Mouse (Mus musculus) forebrain, embryonic 10.5 days (tissue): Measurements from ENCODE around the gene Vmn2r61. TPM values are rescaled to one million over a fixed set of nuclear protein-coding genes. Genes with fewer than 3 reads are reported as not detected.

Source experiments
- DNase-seq: peaks from one replicate; pipeline ENCODE4 v3.0.0-alpha.2; 2017; ENCODE audit warnings: low spot score; ENCODE audit errors: extremely low spot score
- H3K27ac ChIP-seq: fragments of 300-500 bp; sonication (generic); 2 replicates; pipeline ENCODE4 v1.5.1; 2016; ENCODE audit warnings: mild to moderate bottlenecking
- H3K27me3 ChIP-seq: fragments of 300-500 bp; sonication (generic); 2 replicates; pipeline ENCODE4 v1.6.1; 2016; ENCODE audit warnings: mild to moderate bottlenecking; ENCODE audit not compliant: poor library complexity, severe bottlenecking
- H3K36me3 ChIP-seq: fragments of 300-500 bp; sonication (generic); replicated peaks from 2 replicates; pipeline ENCODE4 v1.6.1; 2016; ENCODE audit warnings: mild to moderate bottlenecking, moderate library complexity
- H3K4me1 ChIP-seq: fragments of 300-500 bp; sonication (generic); 2 replicates; pipeline ENCODE4 v1.6.1; 2016
- H3K4me3 ChIP-seq: fragments of 300-500 bp; sonication (generic); 2 replicates; pipeline ENCODE4 v1.5.1; 2016; ENCODE audit warnings: mild to moderate bottlenecking, moderate library complexity
- H3K9me3 ChIP-seq: fragments of 300-500 bp; sonication (generic); 2 replicates; pipeline ENCODE4 v1.6.1; 2016; ENCODE audit warnings: mild to moderate bottlenecking, moderate library complexity
- WGBS: fragments of 180-500 bp; shearing (Covaris S2); methylation state at CpG from one replicate; pipeline ENCODE4 v1.1.7; 2016; 5-methylcytosine and 5-hydroxymethylcytosine counted together
- polyA plus RNA-seq: library from polyadenylated mRNA; unstranded; fragments of >200 nt; fragmentation: Nextera tagmentation; extraction: Ambion mirVana; gene quantifications from 2 replicates; pipeline ENCODE4 v1.2.1, GENCODE M21; 2016

Vmn2r61 gene
- polyA plus RNA-seq: not detected in 2 replicates

GRCm38 (mm10) chr7:42259753-42260152, at the start of gene Vmn2r61:
Gene Vmn2r61, plus strand, starts transcription at chr7:42260053.
- Histone ChIP-seq H3K4me1 (no peaks in the 10 kb centered on the region), H3K4me3 (no peak within 1 kb of the TSS), H3K27me3 (no peaks in the 10 kb centered on the region), H3K9me3 (peaks cover 40% of the 10 kb centered on the region), H3K36me3 (no peaks in the 10 kb centered on the region), H3K27ac (no peak within 1 kb of the TSS)
- DNase-seq: no peak
- WGBS: 79% methylated on average over 1 of the region's 1 CpGs

Other genes with a start within 250 kb of the Vmn2r61 start
- gene Vmn2r59, start 201.0 kb upstream of the Vmn2r61 start, polyA plus RNA-seq: not detected in 2 replicates
- gene Vmn2r60, start 152.3 kb upstream of the Vmn2r61 start, polyA plus RNA-seq: not detected in 2 replicates
- gene 4933421I07Rik, start 188.1 kb downstream of the Vmn2r61 start, polyA plus RNA-seq: not detected in 2 replicates
- gene Zfp141, start 245.7 kb downstream of the Vmn2r61 start, polyA plus RNA-seq: 15.0 and 15.2 TPM in 2 replicates